Mouse (Mus musculus): ENCODE data around the gene Sh3pxd2a. TPM values are rescaled to one million over a fixed set of nuclear protein-coding genes. Genes with fewer than 3 reads are reported as not detected.

Gene Sh3pxd2a
- 6.2 and 7.8 TPM in 2 replicates for polyA plus RNA-seq (2012)

GRCm38 (mm10) chr19:47464304-47465241 lies at the start of gene Sh3pxd2a:
Gene Sh3pxd2a (minus strand): TSS chr19:47464401.

Other genes with a start within 250 kb of the Sh3pxd2a start
- 2.1 and 4.1 TPM in 2 replicates for gene Stn1, start 73.1 kb upstream of the Sh3pxd2a start, polyA plus RNA-seq (2012)
- 21.2 and 30.1 TPM in 2 replicates for gene Slk, start 115.3 kb upstream of the Sh3pxd2a start, polyA plus RNA-seq (2012)
- 0.59 and 1.1 TPM in 2 replicates for gene Col17a1, start 227.7 kb upstream of the Sh3pxd2a start, polyA plus RNA-seq (2012)